Mouse (Mus musculus) hindbrain, embryonic 15.5 days (tissue): ENCODE results near the gene Gm960. TPM values are rescaled to one million over a fixed set of nuclear protein-coding genes. Genes with fewer than 3 reads are reported as not detected.

ENCODE experiments used
- ATAC-seq: fragments of 200-750 bp; cut with Nextera tagmentation; 2 replicates; pipeline ENCODE4 v1.8.0; 2017; ENCODE audit warnings: low read depth, moderate number of reproducible peaks, moderate TSS enrichment; ENCODE audit not compliant: low FRiP score
- H3K27ac ChIP-seq: fragments of 300-500 bp; sonication (generic); replicated peaks from 2 replicates; pipeline ENCODE4 v1.5.1; 2015; ENCODE audit warnings: mild to moderate bottlenecking, inconsistent platforms
- H3K27me3 ChIP-seq: fragments of 300-500 bp; sonication (generic); 2 replicates; pipeline ENCODE4 v1.6.1; 2015; ENCODE audit warnings: control low read depth, inconsistent platforms
- H3K36me3 ChIP-seq: fragments of 300-500 bp; sonication (generic); 2 replicates; pipeline ENCODE4 v1.6.1; 2015; ENCODE audit warnings: control low read depth, inconsistent platforms
- H3K4me1 ChIP-seq: fragments of 300-500 bp; sonication (generic); replicated peaks from 2 replicates; pipeline ENCODE4 v1.6.1; 2015; ENCODE audit warnings: control low read depth, inconsistent platforms
- H3K4me2 ChIP-seq: fragments of 300-500 bp; sonication (generic); 2 replicates; pipeline ENCODE4 v1.6.1; 2015; ENCODE audit warnings: moderate library complexity, mild to moderate bottlenecking, inconsistent platforms
- H3K4me3 ChIP-seq: fragments of 300-500 bp; sonication (generic); 2 replicates; pipeline ENCODE4 v1.5.1; 2015; ENCODE audit warnings: mild to moderate bottlenecking, inconsistent platforms
- H3K9ac ChIP-seq: fragments of 300-500 bp; sonication (generic); 2 replicates; pipeline ENCODE4 v1.6.1; 2015; ENCODE audit warnings: inconsistent platforms
- H3K9me3 ChIP-seq: fragments of 300-500 bp; sonication (generic); 2 replicates; pipeline ENCODE4 v1.6.1; 2016; ENCODE audit warnings: control low read depth, inconsistent platforms
- WGBS: fragments of 180-500 bp; shearing (Covaris S2); methylation state at CpG from one replicate; pipeline ENCODE4 v1.1.7; 2015; 5-methylcytosine and 5-hydroxymethylcytosine counted together
- polyA plus RNA-seq: library from polyadenylated mRNA; unstranded; fragments of >200 nt; fragmentation: Nextera tagmentation; extraction: Ambion mirVana; gene quantifications from 2 replicates; pipeline ENCODE4 v1.2.1, GENCODE M21; 2015

The Gm960 gene
- polyA plus RNA-seq, 1 experiment from 2014 or later, result 7.0 TPM

GRCm38 (mm10) chr19:4708765-4709164, 10.3 kb upstream of the Gm960 start:
- H3K27ac ChIP-seq, result no peak overlapping the region
- H3K4me1 ChIP-seq, result peaks cover 25% of the 10 kb centered on the region
- H3K27me3 ChIP-seq, result no peaks in the 10 kb centered on the region
- H3K36me3 ChIP-seq, result no peaks in the 10 kb centered on the region
- 77% methylated on average over 10 of the region's 10 CpGs for WGBS
- no peak overlapping the region for H3K9ac ChIP-seq
- no peak overlapping the region for H3K4me2 ChIP-seq
- no peaks in the 10 kb centered on the region for H3K9me3 ChIP-seq
- no peak for ATAC-seq
- H3K4me3 ChIP-seq, result no peak overlapping the region

- 76% methylated on average over 7 of the region's 7 CpGs for WGBS
- Histone ChIP-seq H3K4me3 (no peak overlapping the region), H3K27me3 (no peaks in the 10 kb centered on the region), H3K9me3 (no peaks in the 10 kb centered on the region), H3K9ac (no peak overlapping the region), H3K27ac (no peak overlapping the region), H3K4me1 (peaks cover 9% of the 10 kb centered on the region), H3K36me3 (no peaks in the 10 kb centered on the region), H3K4me2 (no peak overlapping the region)
- ATAC-seq, result no peak
Observed at GRCm38 (mm10) chr19:4701221-4701620, 2.8 kb upstream of the Gm960 start.

- Histone ChIP-seq H3K27me3 (no peaks in the 10 kb centered on the region), H3K36me3 (no peaks in the 10 kb centered on the region), H3K9ac (no peak overlapping the region), H3K27ac (no peak overlapping the region), H3K4me1 (peaks cover 9% of the 10 kb centered on the region), H3K4me2 (no peak overlapping the region), H3K4me3 (no peak overlapping the region), H3K9me3 (no peaks in the 10 kb centered on the region)
- WGBS, result 68% methylated on average over 8 of the region's 8 CpGs
- no peak for ATAC-seq
Observed at GRCm38 (mm10) chr19:4700656-4701055, 2.2 kb upstream of the Gm960 start.

- Histone ChIP-seq H3K4me2 (no peak overlapping the region), H3K9me3 (no peaks in the 10 kb centered on the region), H3K9ac (no peak overlapping the region), H3K4me3 (no peak overlapping the region), H3K27ac (no peak overlapping the region), H3K4me1 (peaks cover 9% of the 10 kb centered on the region), H3K27me3 (no peaks in the 10 kb centered on the region), H3K36me3 (no peaks in the 10 kb centered on the region)
- 61% methylated on average over 5 of the region's 5 CpGs for WGBS
- no peak for ATAC-seq
Observed at GRCm38 (mm10) chr19:4699821-4700220, 1.4 kb upstream of the Gm960 start.

- peak overlapping the region; percentile 77 for H3K9ac ChIP-seq
- WGBS, result 38% methylated on average over 8 of the region's 8 CpGs
- H3K36me3 ChIP-seq, result no peaks in the 10 kb centered on the region
- no peak for ATAC-seq
- peaks cover 9% of the 10 kb centered on the region for H3K4me1 ChIP-seq
- peak overlapping the region; percentile 70 for H3K4me3 ChIP-seq
- H3K9me3 ChIP-seq, result no peaks in the 10 kb centered on the region
- peak overlapping the region; percentile 85 for H3K4me2 ChIP-seq
- peak overlapping the region; percentile 90 for H3K27ac ChIP-seq
- no peaks in the 10 kb centered on the region for H3K27me3 ChIP-seq
Observed at GRCm38 (mm10) chr19:4698856-4699255, 388 bp upstream of the Gm960 start.

- peak; percentile 63 for ATAC-seq
- Histone ChIP-seq H3K36me3 (no peaks in the 10 kb centered on the region), H3K4me3 (peak overlapping the region; percentile 70), H3K9me3 (no peaks in the 10 kb centered on the region), H3K4me2 (peak overlapping the region; percentile 85), H3K27me3 (no peaks in the 10 kb centered on the region), H3K4me1 (peaks cover 9% of the 10 kb centered on the region), H3K27ac (peak overlapping the region; percentile 90), H3K9ac (peak overlapping the region; percentile 77)
- 71% methylated on average over 9 of the region's 9 CpGs for WGBS
Observed at GRCm38 (mm10) chr19:4697721-4698120, 747 bp downstream of the Gm960 start.

- peaks cover 9% of the 10 kb centered on the region for H3K4me1 ChIP-seq
- H3K27ac ChIP-seq, result no peak overlapping the region
- WGBS, result 89% methylated on average over 3 of the region's 3 CpGs
- no peaks in the 10 kb centered on the region for H3K36me3 ChIP-seq
- no peak overlapping the region for H3K4me3 ChIP-seq
- no peak for ATAC-seq
- no peak overlapping the region for H3K9ac ChIP-seq
- H3K9me3 ChIP-seq, result no peaks in the 10 kb centered on the region
- no peak overlapping the region for H3K4me2 ChIP-seq
- no peaks in the 10 kb centered on the region for H3K27me3 ChIP-seq
Observed at GRCm38 (mm10) chr19:4697121-4697520, 1.3 kb downstream of the Gm960 start.

- Histone ChIP-seq H3K36me3 (no peaks in the 10 kb centered on the region), H3K9ac (no peak overlapping the region), H3K9me3 (no peaks in the 10 kb centered on the region), H3K4me2 (no peak overlapping the region), H3K4me3 (no peak overlapping the region), H3K4me1 (peaks cover 9% of the 10 kb centered on the region), H3K27me3 (no peaks in the 10 kb centered on the region), H3K27ac (no peak overlapping the region)
- ATAC-seq, result no peak
- WGBS, result 70% methylated on average over 3 of the region's 3 CpGs
Observed at GRCm38 (mm10) chr19:4694346-4694745, 4.1 kb downstream of the Gm960 start.

- ATAC-seq, result no peak
- H3K36me3 ChIP-seq, result no peaks in the 10 kb centered on the region
- 51% methylated on average over 6 of the region's 6 CpGs for WGBS
- H3K27me3 ChIP-seq, result no peaks in the 10 kb centered on the region
- no peaks in the 10 kb centered on the region for H3K9me3 ChIP-seq
- no peak overlapping the region for H3K27ac ChIP-seq
- no peak overlapping the region for H3K9ac ChIP-seq
- no peaks in the 10 kb centered on the region for H3K4me1 ChIP-seq
- H3K4me3 ChIP-seq, result no peak overlapping the region
- no peak overlapping the region for H3K4me2 ChIP-seq
Observed at GRCm38 (mm10) chr19:4672401-4672800, 26.1 kb downstream of the Gm960 start.

- Histone ChIP-seq H3K9ac (no peak overlapping the region), H3K36me3 (no peaks in the 10 kb centered on the region), H3K4me1 (no peaks in the 10 kb centered on the region), H3K27ac (no peak overlapping the region), H3K9me3 (no peaks in the 10 kb centered on the region), H3K4me3 (no peak overlapping the region), H3K4me2 (no peak overlapping the region), H3K27me3 (no peaks in the 10 kb centered on the region)
- WGBS, result 90% methylated on average over 4 of the region's 4 CpGs
- no peak for ATAC-seq
Observed at GRCm38 (mm10) chr19:4670776-4671175, 27.7 kb downstream of the Gm960 start.

- no peak for ATAC-seq
- no peaks in the 10 kb centered on the region for H3K36me3 ChIP-seq
- H3K4me1 ChIP-seq, result no peaks in the 10 kb centered on the region
- no peaks in the 10 kb centered on the region for H3K27me3 ChIP-seq
- H3K9me3 ChIP-seq, result no peaks in the 10 kb centered on the region
- H3K9ac ChIP-seq, result no peak overlapping the region
- H3K27ac ChIP-seq, result no peak overlapping the region
- H3K4me3 ChIP-seq, result no peak overlapping the region
- no peak overlapping the region for H3K4me2 ChIP-seq
Observed at GRCm38 (mm10) chr19:4666815-4667214, 31.7 kb downstream of the Gm960 start.

GRCm38 (mm10) chr19:4658156-4658555, 40.3 kb downstream of the Gm960 start:
- no peaks in the 10 kb centered on the region for H3K27me3 ChIP-seq
- no peak overlapping the region for H3K9ac ChIP-seq
- H3K9me3 ChIP-seq, result no peaks in the 10 kb centered on the region
- no peak overlapping the region for H3K4me3 ChIP-seq
- H3K27ac ChIP-seq, result no peak overlapping the region
- no peak for ATAC-seq
- 88% methylated on average over 5 of the region's 5 CpGs for WGBS
- H3K4me1 ChIP-seq, result no peaks in the 10 kb centered on the region
- no peak overlapping the region for H3K4me2 ChIP-seq
- H3K36me3 ChIP-seq, result no peaks in the 10 kb centered on the region

- H3K4me3 ChIP-seq, result no peak overlapping the region
- no peak overlapping the region for H3K4me2 ChIP-seq
- no peak overlapping the region for H3K9ac ChIP-seq
- H3K27ac ChIP-seq, result no peak overlapping the region
- H3K36me3 ChIP-seq, result no peaks in the 10 kb centered on the region
- no peaks in the 10 kb centered on the region for H3K27me3 ChIP-seq
- no peaks in the 10 kb centered on the region for H3K9me3 ChIP-seq
- WGBS, result 67% methylated on average over 11 of the region's 11 CpGs
- no peak for ATAC-seq
- H3K4me1 ChIP-seq, result no peaks in the 10 kb centered on the region
Observed at GRCm38 (mm10) chr19:4646917-4647492, 51.5 kb downstream of the Gm960 start.
